Mouse (Mus musculus) forebrain, postnatal 0 days (tissue): Measurements from ENCODE around the gene Tmem217. TPM values are rescaled to one million over a fixed set of nuclear protein-coding genes. Genes with fewer than 3 reads are reported as not detected.

Experiments used
- ATAC-seq: fragments of 200-750 bp; cut with Nextera tagmentation; 2 replicates; pipeline ENCODE4 v1.8.0; 2017; ENCODE audit warnings: mild to moderate bottlenecking, moderate library complexity
- DNase-seq: peaks from one replicate; pipeline ENCODE4 v3.0.0-alpha.2; 2015
- H3K27ac ChIP-seq: fragments of 300-500 bp; sonication (generic); 2 replicates; pipeline ENCODE4 v1.5.1; 2014; ENCODE audit warnings: low read depth, mild to moderate bottlenecking, antibody characterized with exemption, low read length, moderate library complexity, mixed read lengths
- H3K27me3 ChIP-seq: fragments of 300-500 bp; sonication (generic); 2 replicates; pipeline ENCODE4 v1.6.1; 2014; ENCODE audit warnings: mild to moderate bottlenecking, low read length, mixed read lengths; ENCODE audit not compliant: insufficient read depth
- H3K36me3 ChIP-seq: fragments of 300-500 bp; sonication (generic); 2 replicates; pipeline ENCODE4 v1.6.1; 2014; ENCODE audit warnings: mild to moderate bottlenecking, moderate library complexity; ENCODE audit not compliant: insufficient read depth
- H3K4me1 ChIP-seq: fragments of 300-500 bp; sonication (generic); 2 replicates; pipeline ENCODE4 v1.6.1; 2014; ENCODE audit warnings: antibody characterized with exemption; ENCODE audit not compliant: insufficient read depth
- H3K4me2 ChIP-seq: fragments of 300-500 bp; sonication (generic); 2 replicates; pipeline ENCODE4 v1.6.1; 2014; ENCODE audit warnings: low read depth, mild to moderate bottlenecking, moderate library complexity
- H3K4me3 ChIP-seq: fragments of 300-500 bp; sonication (generic); 2 replicates; pipeline ENCODE4 v1.5.1; 2014; ENCODE audit warnings: low read depth, low read length, mixed read lengths
- H3K9ac ChIP-seq: fragments of 300-500 bp; sonication (generic); 2 replicates; pipeline ENCODE4 v1.6.1; 2014; ENCODE audit warnings: mild to moderate bottlenecking
- H3K9me3 ChIP-seq: fragments of 300-500 bp; sonication (generic); 2 replicates; pipeline ENCODE4 v1.6.1; 2016; ENCODE audit warnings: low read length
- CTCF ChIP-seq: sonication (generic); IDR thresholded peaks from 2 replicates; pipeline ENCODE4 v1.5.1; 2016; ENCODE audit warnings: antibody characterized with exemption, control low read depth, low read depth
- WGBS: fragments of 180-500 bp; shearing (Covaris S2); extraction: QIAGEN DNeasy Blood & Tissue Kit; methylation state at CpG from one replicate; pipeline ENCODE4 v1.1.7; 2014; 5-methylcytosine and 5-hydroxymethylcytosine counted together
- polyA plus RNA-seq: library from polyadenylated mRNA; unstranded; fragments of >200 nt; fragmentation: Nextera tagmentation; extraction: Ambion mirVana; gene quantifications from 2 replicates; pipeline ENCODE4 v1.2.1, GENCODE M21; 2015
- total RNA-seq: library from RNA; depleted of rRNA; stranded (reverse); fragments of >200 nt; gene quantifications from 2 replicates; pipeline ENCODE4 v1.2.3, GENCODE M21; 2014

Tmem217 gene
- total and polyA plus RNA-seq, 2 experiments from 2014 or later: 0.74 TPM; not detected in 1

GRCm38 (mm10) chr17:29540426-29540825 is 11.8 kb downstream of the Tmem217 start:
- Histone ChIP-seq H3K27ac (no peak overlapping the region), H3K36me3 (no peaks in the 10 kb centered on the region), H3K4me2 (no peak overlapping the region), H3K4me3 (no peak overlapping the region), H3K4me1 (no peaks in the 10 kb centered on the region), H3K27me3 (no peaks in the 10 kb centered on the region), H3K9ac (no peak overlapping the region), H3K9me3 (no peaks in the 10 kb centered on the region)
- no peak for ATAC-seq
- WGBS: 86% methylated on average over 8 of the region's 8 CpGs
- DNase-seq: no peak
- TF ChIP-seq CTCF: no peak

- no peak for ATAC-seq
- 93% methylated on average over 11 of the region's 11 CpGs for WGBS
- Histone ChIP-seq H3K36me3 (no peaks in the 10 kb centered on the region), H3K27ac (no peak overlapping the region), H3K27me3 (no peaks in the 10 kb centered on the region), H3K9me3 (no peaks in the 10 kb centered on the region), H3K4me1 (no peaks in the 10 kb centered on the region), H3K4me3 (no peak overlapping the region), H3K4me2 (no peak overlapping the region), H3K9ac (no peak overlapping the region)
- TF ChIP-seq CTCF: no peak
- no peak for DNase-seq
These were observed 18.3 kb downstream of the Tmem217 start for GRCm38 (mm10) chr17:29533866-29534265.

- Histone ChIP-seq H3K27me3 (no peaks in the 10 kb centered on the region), H3K27ac (no peak overlapping the region), H3K9ac (no peak overlapping the region), H3K4me3 (no peak overlapping the region), H3K4me1 (no peaks in the 10 kb centered on the region), H3K4me2 (no peak overlapping the region), H3K36me3 (no peaks in the 10 kb centered on the region), H3K9me3 (no peaks in the 10 kb centered on the region)
- no peak for TF ChIP-seq CTCF
- no peak for DNase-seq
- ATAC-seq: no peak
- 37% methylated on average over 10 of the region's 10 CpGs for WGBS
These were observed 20.3 kb downstream of the Tmem217 start for GRCm38 (mm10) chr17:29531757-29532384.

GRCm38 (mm10) chr17:29531278-29531677 is 20.9 kb downstream of the Tmem217 start:
- Histone ChIP-seq H3K4me2 (no peak overlapping the region), H3K4me1 (no peaks in the 10 kb centered on the region), H3K4me3 (no peak overlapping the region), H3K9ac (no peak overlapping the region), H3K36me3 (no peaks in the 10 kb centered on the region), H3K9me3 (no peaks in the 10 kb centered on the region), H3K27me3 (no peaks in the 10 kb centered on the region), H3K27ac (no peak overlapping the region)
- TF ChIP-seq CTCF: no peak
- ATAC-seq (no peak), DNase-seq (no peak)
- WGBS: 76% methylated on average over 9 of the region's 9 CpGs

GRCm38 (mm10) chr17:29530508-29530907 is 21.7 kb downstream of the Tmem217 start:
- TF ChIP-seq CTCF: no peak
- Histone ChIP-seq H3K9ac (no peak overlapping the region), H3K4me3 (no peak overlapping the region), H3K9me3 (no peaks in the 10 kb centered on the region), H3K27me3 (no peaks in the 10 kb centered on the region), H3K4me2 (no peak overlapping the region), H3K27ac (no peak overlapping the region), H3K4me1 (no peaks in the 10 kb centered on the region), H3K36me3 (no peaks in the 10 kb centered on the region)
- ATAC-seq: no peak
- WGBS: 84% methylated on average over 6 of the region's 6 CpGs
- no peak for DNase-seq

- ATAC-seq: no peak
- peak; percentile 29 for DNase-seq
- WGBS: 82% methylated on average over 8 of the region's 8 CpGs
- peak; percentile 62 for TF ChIP-seq CTCF
- Histone ChIP-seq H3K27ac (no peak overlapping the region), H3K4me2 (no peak overlapping the region), H3K9me3 (no peaks in the 10 kb centered on the region), H3K4me1 (no peaks in the 10 kb centered on the region), H3K4me3 (no peak overlapping the region), H3K9ac (no peak overlapping the region), H3K27me3 (no peaks in the 10 kb centered on the region), H3K36me3 (no peaks in the 10 kb centered on the region)
These were observed 23.5 kb downstream of the Tmem217 start for GRCm38 (mm10) chr17:29528568-29529187.

GRCm38 (mm10) chr17:29525613-29526012 is 26.6 kb downstream of the Tmem217 start:
- Histone ChIP-seq H3K4me2 (no peak overlapping the region), H3K9ac (no peak overlapping the region), H3K36me3 (no peaks in the 10 kb centered on the region), H3K9me3 (no peaks in the 10 kb centered on the region), H3K4me3 (no peak overlapping the region), H3K4me1 (no peaks in the 10 kb centered on the region), H3K27ac (no peak overlapping the region), H3K27me3 (no peaks in the 10 kb centered on the region)
- TF ChIP-seq CTCF: 0 out of 2 replicates have a peak, but pooled peaks have one; percentile 13
- DNase-seq: no peak
- WGBS: 84% methylated on average over 2 of the region's 2 CpGs
- no peak for ATAC-seq
